Mouse (Mus musculus) mesoderm, embryonic 11.5 days (tissue): ENCODE measurements at regions not wholly inside any gene's neighbourhood (a gene's known extent, or its start where the extent isn't known, plus 50 kb on each side); places are given as distances from the start of the nearest gene placed in this dataset.
"Not testable (repeated sequence)": the region's sequence is repeated elsewhere in the genome, so short reads cannot be mapped to it uniquely, and the experiment has no call there.

Source experiments
- DNase-seq: peaks from one replicate; pipeline ENCODE4 v3.0.0-alpha.2; 2012; ENCODE audit warnings: low read depth, low spot score

- DNase-seq, result no peak
These were observed 371.5 kb downstream of the Ets1 start for GRCm38 (mm10) chr9:33007456-33008063.

GRCm38 (mm10) chr9:33011241-33011640 lies 375.2 kb downstream of the Ets1 start:
- no peak for DNase-seq

- DNase-seq, result no peak
These were observed 399.4 kb downstream of the Ets1 start for GRCm38 (mm10) chr9:33035401-33035800.

GRCm38 (mm10) chr9:33039221-33039790 lies 403.3 kb downstream of the Ets1 start:
- no peak for DNase-seq

GRCm38 (mm10) chr9:33050789-33051188 lies 414.8 kb downstream of the Ets1 start:
- DNase-seq, result no peak

- DNase-seq, result no peak
These were observed 424.7 kb downstream of the Ets1 start for GRCm38 (mm10) chr9:33060636-33061264.

- DNase-seq, result peak; percentile 91
These were observed 426.5 kb downstream of the Ets1 start for GRCm38 (mm10) chr9:33062476-33062875.

- DNase-seq, result no peak
These were observed 429.3 kb downstream of the Ets1 start for GRCm38 (mm10) chr9:33065331-33065730.

GRCm38 (mm10) chr9:33067521-33067920 lies 431.5 kb downstream of the Ets1 start:
- peak; percentile 33 for DNase-seq

GRCm38 (mm10) chr9:33070116-33070515 lies 434.1 kb downstream of the Ets1 start:
- DNase-seq, result no peak

- no peak for DNase-seq
These were observed 444.2 kb downstream of the Ets1 start for GRCm38 (mm10) chr9:33080271-33080670.

GRCm38 (mm10) chr9:33080774-33081173 lies 444.8 kb downstream of the Ets1 start:
- DNase-seq, result peak; percentile 31

- no peak for DNase-seq
These were observed 454.0 kb downstream of the Ets1 start for GRCm38 (mm10) chr9:33089977-33090376.

GRCm38 (mm10) chr9:33091664-33092063 lies 455.6 kb downstream of the Ets1 start:
- no peak for DNase-seq

- peak; percentile 85 for DNase-seq
These were observed 459.6 kb downstream of the Ets1 start for GRCm38 (mm10) chr9:33095654-33096053.

- no peak for DNase-seq
These were observed 465.2 kb downstream of the Ets1 start for GRCm38 (mm10) chr9:33101206-33101605.

GRCm38 (mm10) chr9:33104623-33105074 lies 468.6 kb downstream of the Ets1 start:
- peak; percentile 74 for DNase-seq

GRCm38 (mm10) chr9:33123841-33124240 lies 487.8 kb downstream of the Ets1 start:
- DNase-seq, result no peak

GRCm38 (mm10) chr9:33152186-33152585 lies 516.2 kb downstream of the Ets1 start:
- DNase-seq, result peak; percentile 79

- DNase-seq, result no peak
These were observed 532.1 kb downstream of the Ets1 start for GRCm38 (mm10) chr9:33168159-33168558.

GRCm38 (mm10) chr9:33169093-33169492 lies 533.1 kb downstream of the Ets1 start:
- not testable (repeated sequence) for DNase-seq

- no peak for DNase-seq
These were observed 544.0 kb downstream of the Ets1 start for GRCm38 (mm10) chr9:33180066-33180465.

GRCm38 (mm10) chr9:33187187-33187586 lies 551.2 kb downstream of the Ets1 start:
- no peak for DNase-seq
